11 mouse cellular contexts compared by ENCODE assay signal in the genomic region with DNA sequence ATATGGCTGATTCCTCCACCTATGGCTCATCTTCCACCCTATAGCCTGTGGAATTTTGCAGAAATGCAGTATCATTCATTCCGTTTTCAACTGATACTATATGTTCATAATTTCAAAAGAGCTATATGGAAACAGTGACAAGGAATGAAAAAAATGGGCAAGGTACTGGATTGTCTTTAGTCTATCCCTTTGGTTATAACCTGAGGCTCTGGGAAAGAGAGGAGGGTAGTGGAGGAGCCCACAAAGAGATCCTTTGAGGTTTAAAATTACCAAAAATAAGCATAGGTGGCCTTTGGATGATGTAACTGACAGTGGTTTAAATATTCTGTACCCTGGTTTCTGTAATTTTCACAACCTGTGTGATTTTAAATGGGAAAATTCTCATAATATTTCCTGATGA. TPM values are rescaled to one million over a fixed set of nuclear protein-coding genes. Genes with fewer than 3 reads are reported as not detected.
DNase-seq lines count a peak whose midpoint lies in the region; ATAC-seq and TF ChIP-seq lines count a peak whose summit lies in the region.
"Had no signal": no experiment of that assay in that cellular context is flagged by ENCODE, and none has a peak within 500 bp of the region (broad histone marks: within the 10 kb centered on the region; RNA-seq: fewer than 3 reads in every experiment).

No protein-coding gene starts in this region.

- DNase-seq in kidney, postnatal 0 days (ENCODE audit: low spot score) = no peak
- no peak for DNase-seq in kidney, postnatal 36 days
- DNase-seq in forebrain, embryonic 11.5 days (ENCODE audit: low spot score) = no peak
- DNase-seq in intestine, embryonic 14.5 days (ENCODE audit: low spot score) = no peak
- DNase-seq in spleen, postnatal 14 days (ENCODE audit: low spot score in 2 of 2) = no peak
- DNase-seq in left cerebral cortex, adult 8-10 months (ENCODE audit: low spot score in 2 of 2) = no peak
- DNase-seq: thymus, postnatal 4 days had no signal

- no peak overlapping the region for H3K27ac ChIP-seq in kidney, postnatal 0 days
- H3K27ac ChIP-seq in forebrain, embryonic 11.5 days (ENCODE audit: low read depth, low read length) = no peak overlapping the region
- no peak overlapping the region for H3K27ac ChIP-seq in intestine, embryonic 14.5 days (ENCODE audit: low read depth)
- no peak overlapping the region for H3K27ac ChIP-seq in neural tube, embryonic 12.5 days

- H3K27me3 ChIP-seq in kidney, postnatal 0 days (ENCODE audit: insufficient read depth, low read length) = no peaks in the 10 kb centered on the region
- peaks cover 14% of the 10 kb centered on the region; the same call in 1 of the 2 replicates for H3K27me3 ChIP-seq in forebrain, embryonic 11.5 days (ENCODE audit: control insufficient read depth, insufficient read depth, low read length)
- H3K27me3 ChIP-seq in intestine, embryonic 14.5 days (replicated peaks; ENCODE audit: control insufficient read depth, insufficient read depth, low read length) = peaks cover 29% of the 10 kb centered on the region
- H3K27me3 ChIP-seq in neural tube, embryonic 12.5 days (replicated peaks) = peaks cover 9% of the 10 kb centered on the region

- no peaks in the 10 kb centered on the region for H3K36me3 ChIP-seq in kidney, postnatal 0 days (ENCODE audit: insufficient read depth, low read length)
- H3K36me3 ChIP-seq in forebrain, embryonic 11.5 days (ENCODE audit: control insufficient read depth, insufficient read depth, low read length) = no peaks in the 10 kb centered on the region
- no peaks in the 10 kb centered on the region for H3K36me3 ChIP-seq in intestine, embryonic 14.5 days (ENCODE audit: control insufficient read depth, insufficient read depth, low read length)
- H3K36me3 ChIP-seq in neural tube, embryonic 12.5 days = no peaks in the 10 kb centered on the region

- no peaks in the 10 kb centered on the region for H3K4me1 ChIP-seq in kidney, postnatal 0 days (replicated peaks; ENCODE audit: insufficient read depth, low read length)
- no peaks in the 10 kb centered on the region for H3K4me1 ChIP-seq in forebrain, embryonic 11.5 days (replicated peaks; ENCODE audit: control insufficient read depth, insufficient read depth, low read length)
- no peaks in the 10 kb centered on the region for H3K4me1 ChIP-seq in intestine, embryonic 14.5 days (replicated peaks; ENCODE audit: control insufficient read depth, insufficient read depth, low read length)
- H3K4me1 ChIP-seq in neural tube, embryonic 12.5 days = no peaks in the 10 kb centered on the region

- TF ChIP-seq CTCF in kidney, postnatal 0 days (IDR thresholded peaks at IDR 0.05; ENCODE audit: low read depth) = no peak

- WGBS in kidney, postnatal 0 days = 26% methylated on average over 1 of the region's 1 CpGs
- WGBS in forebrain, embryonic 11.5 days = 16% methylated on average over 1 of the region's 1 CpGs
- WGBS in intestine, embryonic 14.5 days = 19% methylated on average over 1 of the region's 1 CpGs
- WGBS in neural tube, embryonic 12.5 days = 33% methylated on average over 1 of the region's 1 CpGs

- peak overlapping the region; percentile 53; the same call in 1 of the 2 replicates for H3K4me2 ChIP-seq in kidney, postnatal 0 days (ENCODE audit: low read length)
- H3K4me2 ChIP-seq in forebrain, embryonic 11.5 days (ENCODE audit: low read depth, low read length, severe bottlenecking) = peak overlapping the region; percentile 54
- H3K4me2 ChIP-seq in intestine, embryonic 14.5 days (ENCODE audit: low read length) = peak overlapping the region; percentile 52
- H3K4me2 ChIP-seq in neural tube, embryonic 12.5 days (replicated peaks) = peak overlapping the region; percentile 56

- no peak overlapping the region; the same call in 1 of the 2 replicates for H3K4me3 ChIP-seq in kidney, postnatal 0 days (replicated peaks; ENCODE audit: low read depth, low read length)
- peak overlapping the region; percentile 39 for H3K4me3 ChIP-seq in forebrain, embryonic 11.5 days (ENCODE audit: low read depth, low read length)
- H3K4me3 ChIP-seq in intestine, embryonic 14.5 days (ENCODE audit: low read depth, low read length) = peak overlapping the region; percentile 38
- H3K4me3 ChIP-seq in neural tube, embryonic 12.5 days = peak overlapping the region; percentile 41; the same call in 1 of the 2 replicates

- no peak for ATAC-seq in kidney, postnatal 0 days (replicated peaks; ENCODE audit: low FRiP score, low read depth)
- ATAC-seq in forebrain, embryonic 11.5 days (replicated peaks; ENCODE audit: low FRiP score) = no peak
- ATAC-seq in intestine, embryonic 14.5 days (replicated peaks; ENCODE audit: low FRiP score, low TSS enrichment, low read depth) = no peak
- peak; percentile 63 for ATAC-seq in neural tube, embryonic 12.5 days (ENCODE audit: low FRiP score, low read depth)
- no peak for ATAC-seq in monocyte, adult 5-6 weeks (replicated peaks; ENCODE audit: insufficient number of reproducible peaks, low FRiP score, low TSS enrichment, poor library complexity, severe bottlenecking)

- no peaks in the 10 kb centered on the region for H3K9me3 ChIP-seq in kidney, postnatal 0 days (replicated peaks; ENCODE audit: low read length)
- no peaks in the 10 kb centered on the region for H3K9me3 ChIP-seq in forebrain, embryonic 11.5 days (ENCODE audit: control insufficient read depth, low read length)
- no peaks in the 10 kb centered on the region for H3K9me3 ChIP-seq in intestine, embryonic 14.5 days (ENCODE audit: control insufficient read depth, low read length)
- H3K9me3 ChIP-seq in neural tube, embryonic 12.5 days = no peaks in the 10 kb centered on the region

- no peak overlapping the region for H3K9ac ChIP-seq in kidney, postnatal 0 days (ENCODE audit: low read depth, low read length)
- H3K9ac ChIP-seq in forebrain, embryonic 11.5 days (ENCODE audit: low read length) = no peak overlapping the region
- H3K9ac ChIP-seq in intestine, embryonic 14.5 days (ENCODE audit: low read length) = no peak overlapping the region
- 0 out of 2 replicates have a peak overlapping the region, but pooled peaks have one; percentile 53 for H3K9ac ChIP-seq in neural tube, embryonic 12.5 days

RNA-seq across cellular contexts. Expression of gene Nap1l2, which starts 0.4 kb away (rescaled TPM):
- polyA plus RNA-seq in kidney, postnatal 0 days (2015; fragmentation: Nextera tagmentation; extraction: Ambion mirVana) = 0.59 and 0.77 TPM in 2 replicates
- polyA plus RNA-seq in forebrain, embryonic 11.5 days (2014; fragmentation: Nextera tagmentation; extraction: Ambion mirVana) = 12.2 and 13.6 TPM in 2 replicates
- polyA plus RNA-seq in intestine, embryonic 14.5 days (2014; fragmentation: Nextera tagmentation; extraction: Ambion mirVana) = 3.0 and 4.5 TPM in 2 replicates
- 45.8 and 52.3 TPM in 2 replicates for polyA plus RNA-seq in neural tube, embryonic 12.5 days (2016; fragmentation: Nextera tagmentation; extraction: Ambion mirVana)
- 1.1 to 1.5 TPM in 2 of 3 replicates, not detected in the other for total RNA-seq in monocyte, adult 5-6 weeks (2017)
- 100 to 1,000 TPM in 3 of 4 experiments, 10 to 100 TPM in 1; 89.5 to 113 (median 106) TPM for total RNA-seq in left cerebral cortex, adult 8-10 months (2022)
- total RNA-seq: MEL had no signal
- polyA plus RNA-seq: kidney, adult 2 months had no signal
